Mouse (Mus musculus): ENCODE results near the gene Kcnj15. TPM values are rescaled to one million over a fixed set of nuclear protein-coding genes. Genes with fewer than 3 reads are reported as not detected.

Kcnj15 gene
- polyA plus RNA-seq, 1 experiment from 2014 or later, result 1.1 TPM

- Histone ChIP-seq H3K4me3 (no peak overlapping the region), H3K4me1 (replicated peaks) (peaks cover 23% of the 10 kb centered on the region), H3K27me3 (replicated peaks) (no peaks in the 10 kb centered on the region), H3K27ac (ENCODE audit: poor library complexity, severe bottlenecking) (no peak overlapping the region), H3K9ac (no peak overlapping the region), H3K36me3 (no peaks in the 10 kb centered on the region), H3K9me3 (replicated peaks) (0 out of 2 replicates have a peak, but pooled peaks cover 4% of the 10 kb centered on the region), H3K4me2 (no peak overlapping the region)
- no peak for ATAC-seq (ENCODE audit: insufficient number of reproducible peaks, low FRiP score)
- WGBS, result 61% methylated on average over 14 of the region's 14 CpGs
Observed at GRCm38 (mm10) chr16:95292843-95293505, 35.6 kb downstream of the Kcnj15 start.

GRCm38 (mm10) chr16:95297651-95298050, 40.3 kb downstream of the Kcnj15 start:
- no peak overlapping the region for H3K27ac ChIP-seq (ENCODE audit: poor library complexity, severe bottlenecking)
- no peak overlapping the region for H3K4me3 ChIP-seq
- ATAC-seq (ENCODE audit: insufficient number of reproducible peaks, low FRiP score), result no peak
- WGBS, result 44% methylated on average over 3 of the region's 3 CpGs
- H3K9me3 ChIP-seq (replicated peaks), result 0 out of 2 replicates have a peak, but pooled peaks cover 4% of the 10 kb centered on the region
- H3K9ac ChIP-seq, result no peak overlapping the region
- peak overlapping the region; percentile 29 for H3K4me2 ChIP-seq
- H3K27me3 ChIP-seq (replicated peaks), result no peaks in the 10 kb centered on the region
- peaks cover 12% of the 10 kb centered on the region for H3K4me1 ChIP-seq (replicated peaks)
- H3K36me3 ChIP-seq, result no peaks in the 10 kb centered on the region

- H3K27ac ChIP-seq (ENCODE audit: poor library complexity, severe bottlenecking), result no peak overlapping the region
- ATAC-seq (ENCODE audit: insufficient number of reproducible peaks, low FRiP score), result no peak
- H3K4me3 ChIP-seq, result no peak overlapping the region
- no peaks in the 10 kb centered on the region for H3K27me3 ChIP-seq (replicated peaks)
- no peak overlapping the region for H3K9ac ChIP-seq
- H3K36me3 ChIP-seq, result no peaks in the 10 kb centered on the region
- no peaks in the 10 kb centered on the region for H3K9me3 ChIP-seq (replicated peaks)
- WGBS, result 50% methylated on average over 3 of the region's 3 CpGs
- H3K4me1 ChIP-seq (replicated peaks), result peaks cover 20% of the 10 kb centered on the region
- H3K4me2 ChIP-seq, result no peak overlapping the region
Observed at GRCm38 (mm10) chr16:95301667-95302066, 44.3 kb downstream of the Kcnj15 start.

- no peaks in the 10 kb centered on the region for H3K9me3 ChIP-seq (replicated peaks)
- ATAC-seq (ENCODE audit: insufficient number of reproducible peaks, low FRiP score), result peak; percentile 55; the same call in 1 of the 2 replicates
- no peak overlapping the region for H3K4me3 ChIP-seq
- H3K27me3 ChIP-seq (replicated peaks), result no peaks in the 10 kb centered on the region
- no peaks in the 10 kb centered on the region for H3K36me3 ChIP-seq
- H3K4me1 ChIP-seq (replicated peaks), result peaks cover 12% of the 10 kb centered on the region
- H3K27ac ChIP-seq (ENCODE audit: poor library complexity, severe bottlenecking), result no peak overlapping the region
- 19% methylated on average over 9 of the region's 9 CpGs for WGBS
- H3K4me2 ChIP-seq, result no peak overlapping the region
- H3K9ac ChIP-seq, result no peak overlapping the region
Observed at GRCm38 (mm10) chr16:95303676-95304075, 46.3 kb downstream of the Kcnj15 start.

- Histone ChIP-seq H3K4me3 (no peak overlapping the region), H3K27ac (ENCODE audit: poor library complexity, severe bottlenecking) (no peak overlapping the region), H3K36me3 (no peaks in the 10 kb centered on the region), H3K4me1 (replicated peaks) (peaks cover 12% of the 10 kb centered on the region), H3K27me3 (replicated peaks) (no peaks in the 10 kb centered on the region), H3K9me3 (replicated peaks) (no peaks in the 10 kb centered on the region), H3K9ac (no peak overlapping the region), H3K4me2 (no peak overlapping the region)
- no peak for ATAC-seq (ENCODE audit: insufficient number of reproducible peaks, low FRiP score)
- 78% methylated on average over 3 of the region's 3 CpGs for WGBS
Observed at GRCm38 (mm10) chr16:95307823-95308360, 50.5 kb downstream of the Kcnj15 start.

GRCm38 (mm10) chr16:95321945-95322625, 64.7 kb downstream of the Kcnj15 start:
- Histone ChIP-seq H3K4me3 (no peak overlapping the region), H3K4me1 (replicated peaks) (no peaks in the 10 kb centered on the region), H3K27me3 (replicated peaks) (no peaks in the 10 kb centered on the region), H3K9ac (no peak overlapping the region), H3K27ac (ENCODE audit: poor library complexity, severe bottlenecking) (no peak overlapping the region), H3K9me3 (replicated peaks) (no peaks in the 10 kb centered on the region), H3K4me2 (no peak overlapping the region), H3K36me3 (no peaks in the 10 kb centered on the region)
- WGBS, result 36% methylated on average over 9 of the region's 9 CpGs
- ATAC-seq (ENCODE audit: insufficient number of reproducible peaks, low FRiP score), result no peak

- H3K9ac ChIP-seq, result no peak overlapping the region
- no peak for ATAC-seq (ENCODE audit: insufficient number of reproducible peaks, low FRiP score)
- H3K27ac ChIP-seq (ENCODE audit: poor library complexity, severe bottlenecking), result no peak overlapping the region
- H3K9me3 ChIP-seq (replicated peaks), result no peaks in the 10 kb centered on the region
- H3K4me2 ChIP-seq, result no peak overlapping the region
- 67% methylated on average over 5 of the region's 5 CpGs for WGBS
- no peaks in the 10 kb centered on the region for H3K36me3 ChIP-seq
- no peaks in the 10 kb centered on the region for H3K27me3 ChIP-seq (replicated peaks)
- H3K4me3 ChIP-seq, result no peak overlapping the region
- no peaks in the 10 kb centered on the region for H3K4me1 ChIP-seq (replicated peaks)
Observed at GRCm38 (mm10) chr16:95332159-95332558, 74.8 kb downstream of the Kcnj15 start.

GRCm38 (mm10) chr16:95340885-95341791, 83.8 kb downstream of the Kcnj15 start:
- no peaks in the 10 kb centered on the region for H3K9me3 ChIP-seq (replicated peaks)
- 20% methylated on average over 26 of the region's 28 CpGs for WGBS
- no peak overlapping the region; the same call in 1 of the 2 replicates for H3K4me3 ChIP-seq
- peak; percentile 74 for ATAC-seq (ENCODE audit: insufficient number of reproducible peaks, low FRiP score)
- H3K27me3 ChIP-seq (replicated peaks), result no peaks in the 10 kb centered on the region; the same call in 1 of the 2 replicates
- H3K4me1 ChIP-seq (replicated peaks), result peaks cover 22% of the 10 kb centered on the region
- H3K9ac ChIP-seq, result no peak overlapping the region
- no peaks in the 10 kb centered on the region for H3K36me3 ChIP-seq
- H3K4me2 ChIP-seq, result peak overlapping the region; percentile 54
- H3K27ac ChIP-seq (ENCODE audit: poor library complexity, severe bottlenecking), result peak overlapping the region; percentile 28; the same call in 1 of the 2 replicates

- H3K4me2 ChIP-seq, result peak overlapping the region; percentile 54; the same call in 1 of the 2 replicates
- ATAC-seq (ENCODE audit: insufficient number of reproducible peaks, low FRiP score), result no peak
- no peak overlapping the region for H3K4me3 ChIP-seq
- H3K36me3 ChIP-seq, result no peaks in the 10 kb centered on the region
- no peak overlapping the region for H3K27ac ChIP-seq (ENCODE audit: poor library complexity, severe bottlenecking)
- H3K4me1 ChIP-seq (replicated peaks), result peaks cover 31% of the 10 kb centered on the region
- 64% methylated on average over 8 of the region's 8 CpGs for WGBS
- H3K9ac ChIP-seq, result no peak overlapping the region
- no peaks in the 10 kb centered on the region; the same call in 1 of the 2 replicates for H3K27me3 ChIP-seq (replicated peaks)
- H3K9me3 ChIP-seq (replicated peaks), result no peaks in the 10 kb centered on the region
Observed at GRCm38 (mm10) chr16:95342030-95342429, 84.7 kb downstream of the Kcnj15 start.

- Histone ChIP-seq H3K9me3 (replicated peaks) (no peaks in the 10 kb centered on the region), H3K36me3 (no peaks in the 10 kb centered on the region), H3K4me1 (replicated peaks) (peaks cover 51% of the 10 kb centered on the region), H3K4me2 (no peak overlapping the region), H3K27ac (ENCODE audit: poor library complexity, severe bottlenecking) (no peak overlapping the region), H3K4me3 (no peak overlapping the region), H3K9ac (0 out of 2 replicates have a peak overlapping the region, but pooled peaks have one; percentile 23), H3K27me3 (replicated peaks) (no peaks in the 10 kb centered on the region; the same call in 1 of the 2 replicates)
- no peak for ATAC-seq (ENCODE audit: insufficient number of reproducible peaks, low FRiP score)
- 63% methylated on average over 10 of the region's 10 CpGs for WGBS
Observed at GRCm38 (mm10) chr16:95344961-95345360, 87.6 kb downstream of the Kcnj15 start.

Data from heart, embryonic 12.5 days (tissue).